Mouse (Mus musculus) neural tube, embryonic 10.5 days (tissue): Measurements from ENCODE around the gene Ppfia4.

Experiments
- DNase-seq: peaks from one replicate; pipeline ENCODE4 v3.0.0-alpha.2; 2017; ENCODE audit warnings: low spot score; ENCODE audit errors: extremely low spot score

Ppfia4 gene

GRCm38 (mm10) chr1:134302568-134303238, 30.0 kb downstream of the Ppfia4 start:
- DNase-seq = no peak

DNA sequence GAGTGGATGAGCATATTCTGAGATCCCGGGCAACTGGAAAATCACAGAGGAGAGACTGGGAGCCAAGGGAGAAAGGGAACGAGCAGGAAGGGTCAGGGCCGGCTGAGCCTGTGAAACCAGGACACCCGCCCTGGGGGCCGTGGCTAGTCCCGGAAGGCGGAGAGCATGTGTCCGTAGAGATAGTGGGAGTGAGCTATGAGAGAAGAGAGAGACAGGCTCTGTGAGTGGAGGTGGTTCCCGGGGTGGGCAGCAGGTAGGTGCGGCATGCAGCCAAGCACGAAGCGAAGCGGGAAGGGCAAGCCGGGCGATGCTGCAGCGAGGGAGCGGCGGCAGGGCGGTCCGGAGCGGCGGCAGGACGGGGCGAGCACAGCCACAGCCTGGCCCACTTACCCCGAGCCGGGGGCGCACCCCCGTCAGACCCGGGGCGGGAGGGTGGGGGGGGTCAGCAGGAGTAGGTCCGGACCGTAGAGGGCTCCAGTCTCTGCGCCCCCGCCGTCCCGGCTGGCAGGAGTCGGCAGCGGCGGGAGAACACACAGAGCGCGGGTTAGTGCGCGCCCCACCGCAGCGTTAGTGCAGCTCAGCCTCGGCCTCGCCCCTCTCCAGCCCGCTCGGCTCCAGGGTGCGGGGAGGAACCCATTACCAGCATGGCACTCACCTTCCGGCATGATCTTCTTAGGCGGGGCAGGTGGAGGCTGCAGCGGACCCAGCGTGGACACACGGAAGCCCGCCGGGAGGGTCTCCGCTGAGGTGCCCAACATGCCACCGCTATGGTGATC, 33.9 kb downstream of the Ppfia4 start:
- DNase-seq = peak; percentile 67

- DNase-seq = no peak
Measured at GRCm38 (mm10) chr1:134297265-134297664, 35.5 kb downstream of the Ppfia4 start.

DNA sequence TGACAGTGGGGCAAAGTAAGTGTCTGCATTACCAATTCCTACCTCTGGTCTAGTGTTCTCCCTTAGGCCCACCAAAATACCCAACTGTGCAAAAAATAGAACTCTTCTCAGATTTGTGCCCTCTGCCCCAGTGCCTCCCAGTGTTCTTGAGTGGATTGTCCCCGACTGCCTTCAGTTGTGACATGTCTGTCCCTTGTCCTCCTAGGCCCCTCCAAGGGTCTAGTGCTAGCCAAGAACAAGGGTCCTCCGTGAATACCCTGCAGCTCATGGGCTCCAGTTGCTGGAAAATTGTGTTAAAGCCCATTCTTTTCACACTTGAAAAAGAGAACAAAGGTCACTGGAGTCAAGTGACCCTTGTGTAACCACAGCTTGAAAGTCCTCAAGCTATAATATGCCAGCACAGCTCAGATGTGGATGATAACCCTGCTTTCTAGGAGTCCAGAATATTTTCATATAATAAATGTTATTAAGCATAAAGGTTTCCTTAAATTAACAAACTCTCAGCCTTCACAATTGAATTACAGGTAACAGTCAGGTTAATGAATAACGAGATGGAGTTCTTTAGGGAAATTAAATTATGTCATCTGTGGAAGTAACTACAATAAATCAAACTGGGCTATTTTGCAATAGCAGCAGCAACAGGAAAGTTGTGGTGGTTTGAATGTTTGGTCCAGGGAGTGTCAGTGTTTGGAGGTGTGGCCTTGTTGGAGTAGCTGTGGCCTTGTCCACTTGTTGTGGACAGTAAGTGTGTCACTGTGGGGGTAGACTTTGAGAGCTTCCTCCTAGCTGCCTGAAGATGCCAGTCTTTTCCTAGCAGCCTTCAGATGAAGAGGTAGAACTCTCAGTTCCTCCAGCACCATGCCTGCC, 38.8 kb downstream of the Ppfia4 start:
- no peak for DNase-seq

DNA sequence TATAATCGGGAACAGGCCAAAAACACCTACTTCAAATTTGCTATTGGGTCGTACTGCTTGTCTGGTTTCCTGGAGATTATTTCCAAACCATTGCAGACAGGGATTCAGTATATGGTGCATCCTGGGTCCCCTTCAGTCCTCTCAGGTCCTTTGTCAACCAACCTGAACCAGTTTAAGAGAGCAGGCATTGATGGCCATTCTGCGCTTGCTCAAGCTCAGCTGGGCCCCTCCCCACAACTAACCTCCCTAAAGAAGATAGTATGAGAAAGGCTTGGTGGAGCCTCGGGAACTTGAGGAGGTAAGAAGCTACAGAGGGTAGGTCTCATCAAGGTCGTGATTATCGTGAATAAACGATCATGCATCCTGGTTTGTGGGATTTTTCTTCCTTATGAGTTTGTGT, 39.5 kb downstream of the Ppfia4 start:
- DNase-seq = no peak

- DNase-seq = no peak
Measured at GRCm38 (mm10) chr1:134292601-134293000, 40.1 kb downstream of the Ppfia4 start.

GRCm38 (mm10) chr1:134292073-134292472, 40.7 kb downstream of the Ppfia4 start:
- DNase-seq = no peak

GRCm38 (mm10) chr1:134291555-134291954, 41.2 kb downstream of the Ppfia4 start:
- no peak for DNase-seq

- DNase-seq = no peak
Measured at GRCm38 (mm10) chr1:134290909-134291308, 41.8 kb downstream of the Ppfia4 start.

DNA sequence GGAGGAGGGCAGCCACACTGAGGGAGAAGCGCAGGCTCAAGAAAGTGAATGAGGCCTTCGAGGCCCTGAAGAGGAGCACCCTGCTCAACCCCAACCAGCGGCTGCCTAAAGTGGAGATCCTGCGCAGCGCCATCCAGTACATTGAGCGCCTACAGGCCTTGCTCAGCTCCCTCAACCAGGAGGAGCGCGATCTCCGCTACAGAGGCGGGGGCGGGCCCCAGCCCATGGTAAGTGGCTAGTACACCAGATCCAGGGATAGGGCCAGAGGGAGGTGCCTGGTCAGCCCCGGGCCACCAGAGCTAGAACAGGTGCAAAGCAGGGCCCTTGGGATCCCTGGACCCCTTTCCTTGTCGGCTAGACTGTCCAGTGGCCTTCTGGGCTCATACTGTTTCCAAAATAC, 42.4 kb downstream of the Ppfia4 start:
- no peak for DNase-seq

DNA sequence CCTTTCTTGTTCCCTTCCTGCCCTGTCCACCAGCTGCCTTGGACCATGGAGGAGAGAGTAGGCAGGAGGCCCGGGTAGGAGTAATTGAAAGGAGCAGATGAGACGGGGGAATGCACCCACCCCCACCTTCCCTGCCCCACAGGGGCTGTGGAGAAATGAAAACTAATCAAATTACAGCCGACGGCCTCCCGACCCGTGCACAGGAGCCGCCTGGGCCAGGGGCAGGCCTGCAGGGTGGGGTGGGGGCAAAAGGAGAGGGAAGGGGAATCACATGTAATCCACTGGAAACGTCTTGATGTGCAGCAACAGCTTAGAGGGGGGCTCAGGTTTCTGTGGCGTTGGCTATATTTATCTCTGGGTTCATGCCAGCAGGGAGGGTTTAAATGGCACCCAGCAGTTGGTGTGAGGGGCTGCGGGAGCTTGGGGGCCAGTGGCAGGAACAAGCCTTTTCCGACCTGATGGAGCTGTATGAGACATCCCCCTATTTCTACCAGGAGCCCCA, 43.1 kb downstream of the Ppfia4 start, which contains the start of gene Myog:
Gene Myog (plus strand): TSS at position 392 of the 502 bp plus-strand sequence.
- DNase-seq = no peak

DNA sequence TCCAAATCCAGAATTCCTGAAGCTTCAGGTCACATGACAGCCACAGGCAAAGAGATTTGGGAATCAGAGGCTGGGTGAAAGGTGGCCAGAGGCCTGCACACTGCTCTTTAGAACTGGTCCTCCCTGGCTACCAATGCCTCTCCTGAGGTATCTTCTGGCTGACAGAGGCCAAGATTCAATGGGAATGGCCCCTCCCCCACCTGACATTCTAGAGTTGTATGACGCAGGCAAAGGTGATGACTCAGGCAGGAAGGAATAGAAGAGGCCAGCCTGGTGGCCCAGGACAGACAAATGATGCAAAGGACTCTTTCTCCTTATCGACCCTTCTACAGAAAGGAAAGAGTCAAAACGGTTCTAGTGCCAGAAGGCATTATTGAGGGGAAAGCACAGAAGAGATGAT, 44.5 kb downstream of the Ppfia4 start:
- DNase-seq = no peak

DNA sequence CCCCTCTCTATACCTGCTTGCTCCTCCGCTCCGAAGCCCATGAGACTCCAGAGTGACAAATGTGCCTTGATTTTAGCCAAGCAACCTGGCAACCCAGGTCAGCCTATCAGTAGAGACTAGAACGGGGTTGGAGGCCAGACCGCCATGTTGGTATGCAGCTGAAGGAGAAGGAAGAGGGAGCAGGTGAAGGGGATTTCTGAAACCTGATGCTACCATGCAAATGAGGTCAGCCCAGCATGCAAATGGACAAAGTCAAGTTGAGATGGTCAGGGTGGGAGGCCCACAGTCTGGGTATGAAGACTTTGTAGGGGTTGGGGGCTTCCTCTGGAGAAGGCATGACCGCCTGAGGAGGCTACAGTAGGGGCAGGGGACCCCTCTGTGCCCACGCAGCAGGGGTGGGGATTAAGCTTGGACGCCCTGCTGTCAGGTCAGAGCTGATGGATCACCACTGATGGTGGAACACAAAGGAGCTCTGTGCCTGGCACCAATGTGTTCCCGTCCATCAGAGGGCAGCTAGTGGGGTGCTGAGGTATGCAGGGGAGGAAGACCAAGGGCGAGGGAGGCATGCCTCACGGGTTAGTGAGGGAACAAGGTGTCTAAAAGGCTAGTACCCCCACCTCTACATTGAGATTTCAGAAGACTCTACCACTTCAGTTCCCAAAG, 47.1 kb downstream of the Ppfia4 start:
- no peak for DNase-seq

- no peak for DNase-seq
Measured at GRCm38 (mm10) chr1:134283108-134283507, 49.6 kb downstream of the Ppfia4 start.

- DNase-seq = no peak
Measured at GRCm38 (mm10) chr1:134282342-134282741, 50.4 kb downstream of the Ppfia4 start.

- DNase-seq = no peak
Measured at GRCm38 (mm10) chr1:134281563-134281962, 51.2 kb downstream of the Ppfia4 start.

- no peak for DNase-seq
Measured at GRCm38 (mm10) chr1:134280174-134280573, 52.6 kb downstream of the Ppfia4 start.

- DNase-seq = no peak
Measured at GRCm38 (mm10) chr1:134276823-134277222, 55.9 kb downstream of the Ppfia4 start.

- no peak for DNase-seq
Measured at GRCm38 (mm10) chr1:134275616-134276464, 56.9 kb downstream of the Ppfia4 start.

GRCm38 (mm10) chr1:134274483-134274920, 58.2 kb downstream of the Ppfia4 start:
- no peak for DNase-seq
